Mouse (Mus musculus): ENCODE measurements around the gene Lhx2.

DNA sequence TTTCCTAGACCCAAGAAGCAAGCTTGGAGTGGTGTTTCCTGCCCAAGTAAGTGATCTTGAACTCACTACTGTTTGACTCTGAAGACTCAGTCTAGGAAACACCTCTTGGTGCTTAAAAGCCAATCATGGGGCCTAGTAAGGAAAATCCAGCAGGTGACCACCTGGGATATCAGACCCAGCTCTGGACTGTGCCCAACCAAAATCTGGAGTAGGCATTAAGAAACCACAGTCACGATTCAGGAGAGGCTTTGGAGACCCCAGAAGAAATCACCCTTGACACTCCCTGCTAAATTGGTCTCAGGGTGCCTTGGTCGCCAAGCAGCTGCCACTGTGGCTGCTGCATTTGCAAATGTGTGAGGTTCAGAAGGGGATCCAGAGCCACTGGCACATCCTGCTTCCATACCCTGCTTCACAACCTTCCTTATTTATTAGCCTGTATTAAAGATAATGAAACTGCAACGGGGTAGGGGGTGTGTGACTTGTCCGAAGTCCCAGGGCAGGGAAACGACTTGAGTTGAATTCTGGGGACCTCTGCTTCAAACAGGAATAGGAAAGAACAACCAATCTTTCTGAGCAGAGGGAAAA is 641 bp upstream of the Lhx2 start:
- no peak for TF ChIP-seq CTCF (conservative IDR thresholded peaks at IDR 0.05; ENCODE audit: insufficient read depth, insufficient read length, low read depth, low read length)
- TF ChIP-seq POLR2A (IDR thresholded peaks at IDR 0.05; ENCODE audit: low read depth, low read length), result no peak
